Mouse (Mus musculus) adrenal gland (tissue): ENCODE data around the gene AC124502.3.

Experiments
- intact Hi-C: fragments of 180-260 bp; cut with DNase I; formaldehyde crosslinking; loops from one replicate; pipeline ENCODE4 v1.15.1; 2025

Gene AC124502.3

DNA sequence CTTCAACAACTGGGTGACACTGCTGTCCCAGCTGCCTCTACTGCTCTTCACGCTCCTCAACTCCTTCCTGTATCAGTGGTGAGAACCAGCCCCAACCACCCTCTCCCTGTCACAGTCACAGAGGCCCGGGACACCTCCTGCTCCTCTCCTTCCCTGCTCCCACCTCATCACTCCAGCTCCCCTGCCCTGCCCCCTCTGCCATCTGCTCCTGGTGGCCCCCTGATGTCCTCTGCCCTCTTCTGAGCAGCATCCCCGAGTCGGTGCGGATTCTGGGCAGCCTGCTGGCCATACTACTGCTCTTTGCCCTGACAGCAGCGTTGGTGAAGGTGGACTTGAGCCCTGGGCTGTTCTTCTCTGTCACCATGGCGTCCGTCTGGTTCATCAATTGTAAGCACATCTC is 12.6 kb upstream of the AC124502.3 start:
- intact Hi-C loops, result no loop called here

DNA sequence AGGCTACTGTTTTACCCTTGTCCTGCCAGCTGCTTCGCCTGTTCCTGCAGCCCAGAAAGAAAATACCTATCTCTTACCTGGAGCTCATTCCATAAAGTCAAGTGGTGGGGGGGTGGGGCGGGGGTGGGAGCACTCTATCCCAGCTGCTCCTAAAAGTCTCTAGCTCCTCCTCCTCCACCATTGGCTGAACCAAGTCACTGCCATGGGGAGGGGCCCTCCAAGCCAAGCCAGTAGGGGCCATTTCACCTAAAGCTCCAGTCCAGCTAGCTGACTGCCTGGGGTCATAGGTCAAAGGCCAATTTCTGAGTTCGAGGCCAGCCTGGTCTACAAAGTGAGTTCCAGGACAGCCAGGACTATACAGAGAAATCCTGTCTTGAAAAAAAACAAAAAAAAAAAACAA is 6.0 kb upstream of the AC124502.3 start:
- intact Hi-C loops, result no loop called here

- intact Hi-C loops, result no loop called here
Measured at GRCm38 (mm10) chr19:5036577-5036976, 2.1 kb upstream of the AC124502.3 start.

GRCm38 (mm10) chr19:5037678-5038571 is 766 bp upstream of the AC124502.3 start:
- intact Hi-C loops, result no loop called here

- intact Hi-C loops, result no loop called here
Measured at GRCm38 (mm10) chr19:5039301-5040114, 817 bp downstream of the AC124502.3 start.

- intact Hi-C loops, result no loop called here
Measured at GRCm38 (mm10) chr19:5040862-5041523, 2.3 kb downstream of the AC124502.3 start, which contains the start of gene Brms1. TSS of gene Brms1 (plus strand) at chr19:5041354.

DNA sequence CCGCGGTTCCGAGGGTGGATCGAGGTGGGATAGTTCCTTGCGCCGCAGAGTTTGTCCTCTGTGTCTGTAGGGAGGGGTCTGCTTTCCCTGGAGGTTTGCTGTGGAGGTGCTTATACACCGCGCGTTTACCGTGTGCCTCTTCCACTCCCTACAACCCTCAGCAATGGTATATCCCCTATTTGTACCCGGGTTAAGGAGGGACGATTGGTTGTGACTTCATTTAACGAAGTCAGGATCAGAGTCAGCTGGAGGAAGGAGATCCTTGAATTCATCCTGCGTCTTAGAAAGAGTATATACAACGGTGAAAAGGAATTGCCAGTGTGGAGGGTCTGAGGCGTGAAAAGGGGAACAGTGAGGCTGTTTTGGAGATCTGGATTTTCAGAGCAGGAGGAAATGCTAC is 2.9 kb downstream of the AC124502.3 start:
- intact Hi-C loops, result no loop called here

DNA sequence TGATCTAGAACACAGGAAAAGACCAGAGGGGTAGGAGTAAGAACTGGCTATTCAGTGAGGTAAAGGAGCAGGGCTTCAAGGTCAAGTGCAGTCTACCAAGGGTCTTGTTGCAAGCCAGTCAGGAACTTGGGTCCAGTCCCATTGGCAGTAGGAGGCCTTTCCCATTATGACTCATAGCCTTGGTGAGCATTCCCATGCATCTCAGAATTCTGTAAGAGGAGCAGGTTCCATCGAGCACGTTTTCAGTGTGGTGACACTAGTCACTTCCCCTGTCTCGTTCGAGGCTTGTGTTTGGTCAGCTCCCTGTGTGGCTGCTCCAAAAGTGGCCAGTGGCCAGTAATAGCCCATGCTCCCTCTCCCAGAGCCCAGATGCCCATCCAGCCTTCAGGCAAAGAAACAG is 6.8 kb downstream of the AC124502.3 start:
- intact Hi-C loops, result no loop called here

- intact Hi-C loops, result no loop called here
Measured at GRCm38 (mm10) chr19:5048138-5049056, 9.7 kb downstream of the AC124502.3 start.

DNA sequence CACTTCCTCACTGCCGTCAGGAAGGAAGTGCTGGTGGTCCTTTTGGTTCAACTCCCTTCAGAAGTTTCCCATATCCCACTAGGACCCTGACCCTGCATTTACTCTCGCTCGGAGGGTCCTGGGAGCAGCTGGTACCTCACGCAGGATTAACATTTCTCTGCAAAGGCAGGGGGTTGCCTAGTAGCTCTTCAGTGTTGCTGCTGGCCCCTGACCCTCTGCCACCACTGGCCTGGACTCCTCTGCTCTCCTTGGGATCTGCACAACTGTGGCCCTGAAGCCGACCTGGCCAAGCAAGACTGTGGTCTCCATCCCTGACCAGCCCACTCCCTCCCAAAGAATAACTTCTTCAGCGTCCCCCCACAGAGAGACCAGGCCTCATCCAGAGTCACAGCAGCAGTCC is 10.6 kb downstream of the AC124502.3 start:
- intact Hi-C loops, result no loop called here

DNA sequence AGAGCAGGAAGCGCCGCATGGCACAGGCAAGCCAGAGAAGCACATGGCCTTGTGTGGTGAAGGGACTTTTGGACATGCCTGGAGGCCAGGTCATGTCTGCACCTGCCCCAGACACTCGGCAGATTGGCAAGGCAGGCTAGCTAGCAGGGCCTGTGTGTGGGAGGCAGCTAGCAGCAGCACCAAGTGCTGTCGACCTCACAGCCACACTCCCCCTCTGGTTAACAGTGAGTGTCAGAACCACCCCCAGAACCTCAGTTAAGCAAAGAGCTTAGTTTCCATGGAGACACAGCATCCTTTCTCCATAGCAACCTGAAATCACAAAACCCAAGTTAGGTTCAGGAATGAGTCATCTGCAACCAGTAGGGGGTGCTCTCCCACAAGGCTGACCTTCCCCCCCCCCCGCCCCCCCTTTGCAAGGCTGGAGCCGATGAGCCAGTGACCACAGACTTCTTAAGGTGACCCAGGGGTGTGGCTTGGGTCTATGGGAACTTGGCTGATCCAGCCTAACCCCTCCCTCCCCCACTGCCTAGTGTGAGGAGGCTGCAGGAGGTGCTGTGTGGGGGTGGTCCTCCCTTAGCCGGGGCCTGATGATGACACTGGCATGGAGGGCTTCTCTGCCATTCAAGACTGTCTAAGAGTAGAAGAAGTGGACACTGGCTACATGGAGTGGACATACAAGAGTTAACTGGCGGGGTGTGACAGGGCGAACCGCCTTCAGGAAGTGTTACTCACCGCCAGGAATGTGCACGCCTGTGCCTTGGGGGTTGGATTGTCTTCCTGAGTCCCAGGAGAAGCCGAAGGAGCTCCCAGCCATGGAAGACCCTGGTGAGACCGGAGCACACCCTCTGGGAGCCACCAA is 11.6 kb downstream of the AC124502.3 start, which contains the start of gene Rin1:
Gene Rin1 (plus strand): TSS at position 435 of the 859 bp plus-strand sequence.
- intact Hi-C loops, result no loop called here

GRCm38 (mm10) chr19:5051031-5051430 is 12.3 kb downstream of the AC124502.3 start:
- intact Hi-C loops, result no loop called here

DNA sequence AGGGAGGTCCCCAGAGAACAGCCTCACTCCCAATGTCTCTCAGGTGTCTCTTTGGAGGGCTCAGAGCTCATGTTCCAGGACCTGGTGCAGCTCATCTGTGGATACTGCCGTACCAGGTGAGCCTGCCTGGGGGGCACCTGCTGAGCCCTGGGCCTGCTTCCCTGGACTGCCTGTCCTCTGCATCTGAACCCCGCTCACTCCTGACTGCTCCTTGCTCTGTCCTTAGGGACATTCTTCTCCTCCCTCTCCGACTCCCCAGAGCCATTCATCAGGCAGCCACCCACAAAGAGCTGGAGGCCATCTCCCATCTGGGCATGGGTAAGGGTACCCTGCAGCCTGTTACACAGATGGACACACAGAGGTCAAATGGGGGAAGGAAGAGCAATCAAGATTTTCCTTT is 12.8 kb downstream of the AC124502.3 start:
- intact Hi-C loops, result no loop called here

- intact Hi-C loops, result no loop called here
Measured at GRCm38 (mm10) chr19:5052166-5052822, 13.6 kb downstream of the AC124502.3 start.

GRCm38 (mm10) chr19:5052853-5053252 is 14.2 kb downstream of the AC124502.3 start:
- intact Hi-C loops, result no loop called here

DNA sequence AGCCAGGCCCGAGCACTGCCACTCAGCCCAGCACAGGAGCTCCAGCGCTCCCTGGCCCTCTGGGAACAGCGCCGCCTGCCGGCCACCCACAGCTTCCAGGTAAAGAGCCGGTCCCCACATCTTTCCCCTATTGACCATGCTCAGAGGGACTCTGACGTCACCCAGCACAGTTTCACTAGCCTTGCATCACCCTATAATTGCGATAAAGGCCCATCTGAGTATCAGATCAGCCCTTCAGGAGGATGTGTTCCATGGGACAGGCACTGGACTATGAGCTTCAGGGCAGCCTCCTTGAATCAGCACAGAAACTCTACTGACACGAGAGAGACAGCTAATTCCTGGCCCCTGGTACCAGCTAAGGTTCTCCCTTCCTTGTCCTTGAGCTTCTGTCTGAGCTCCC is 15.2 kb downstream of the AC124502.3 start:
- intact Hi-C loops, result no loop called here

- intact Hi-C loops, result no loop called here
Measured at GRCm38 (mm10) chr19:5056251-5056650, 17.6 kb downstream of the AC124502.3 start.

DNA sequence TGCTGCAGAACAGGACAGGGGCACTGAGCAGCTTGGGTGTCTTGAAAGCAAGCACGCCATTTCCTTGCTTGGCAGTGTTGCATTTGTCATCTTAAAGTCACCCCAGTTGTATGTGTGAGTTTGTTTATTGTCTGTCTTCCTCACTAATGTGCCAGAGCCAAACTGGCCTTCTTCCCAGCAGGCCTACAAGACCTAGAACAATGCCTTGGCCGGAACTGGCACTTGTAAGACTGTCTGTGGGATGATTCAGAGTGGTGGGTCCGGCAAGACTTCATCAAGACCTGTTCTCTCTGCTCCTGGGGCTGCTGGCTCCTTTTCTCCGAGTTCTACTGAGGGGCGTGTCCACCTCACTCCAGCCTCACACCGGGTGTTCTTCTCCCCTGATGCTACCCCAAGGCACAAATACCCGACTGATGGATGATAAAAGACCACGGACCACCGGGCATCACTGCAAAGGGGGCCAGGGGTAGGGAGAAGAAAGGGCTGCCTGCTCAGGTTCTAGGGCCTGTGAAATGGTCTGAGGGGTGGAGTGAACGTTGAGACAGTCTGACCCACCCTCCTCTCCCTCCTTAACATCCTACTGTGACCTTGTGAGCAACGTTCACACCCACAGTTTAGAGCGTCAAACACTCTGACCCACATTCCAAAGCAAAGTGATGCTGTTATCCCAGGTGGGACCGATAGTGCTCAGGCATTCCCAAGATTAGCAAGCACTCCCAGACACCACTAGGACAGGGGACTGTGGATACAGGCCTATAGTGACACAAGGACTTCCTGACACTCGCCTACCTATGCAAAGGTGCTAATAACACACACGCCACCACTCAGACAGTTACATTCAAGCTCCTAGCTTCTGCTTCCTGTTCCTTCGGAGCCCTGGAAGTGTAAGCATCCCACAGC is 19.4 kb downstream of the AC124502.3 start:
- intact Hi-C loops, result no loop called here
